Mouse (Mus musculus) frontal cortex, postnatal 10 days (tissue): ENCODE data around the gene Shq1.

ENCODE experiments used
- DNase-seq, 2 experiments: peaks; one replicate each; pipeline ENCODE4 v3.0.0; 2022; ENCODE audit warnings: low spot score in 2 of 2, mixed read lengths in 1 of 2

The Shq1 gene

GRCm38 (mm10) chr6:100533364-100533763, 137.6 kb downstream of the Shq1 start:
- no peak for DNase-seq

GRCm38 (mm10) chr6:100532326-100532725, 138.6 kb downstream of the Shq1 start:
- DNase-seq, result no peak

- no peak for DNase-seq
Measured at GRCm38 (mm10) chr6:100529673-100530072, 141.3 kb downstream of the Shq1 start.

GRCm38 (mm10) chr6:100528556-100528955, 142.4 kb downstream of the Shq1 start:
- no peak for DNase-seq

- no peak for DNase-seq
Measured at GRCm38 (mm10) chr6:100527972-100528371, 143.0 kb downstream of the Shq1 start.

- no peak for DNase-seq
Measured at GRCm38 (mm10) chr6:100527161-100527560, 143.8 kb downstream of the Shq1 start.

GRCm38 (mm10) chr6:100526066-100526465, 144.9 kb downstream of the Shq1 start:
- no peak for DNase-seq

- DNase-seq, result no peak
Measured at GRCm38 (mm10) chr6:100525496-100525895, 145.5 kb downstream of the Shq1 start.

- no peak for DNase-seq
Measured at GRCm38 (mm10) chr6:100522495-100522894, 148.5 kb downstream of the Shq1 start.

- no peak for DNase-seq
Measured at GRCm38 (mm10) chr6:100521615-100522398, 149.2 kb downstream of the Shq1 start.

- DNase-seq, result no peak
Measured at GRCm38 (mm10) chr6:100520558-100521099, 150.3 kb downstream of the Shq1 start.

- DNase-seq, result no peak
Measured at GRCm38 (mm10) chr6:100519837-100520236, 151.1 kb downstream of the Shq1 start.
